Mouse (Mus musculus) ES-E14 (cell line): ENCODE results near the gene Olfr790. TPM values are rescaled to one million over a fixed set of nuclear protein-coding genes. Genes with fewer than 3 reads are reported as not detected.

Source experiments
- DNase-seq: peaks from one replicate; pipeline ENCODE4 v3.0.0-alpha.2; 2013; ENCODE audit warnings: low read depth, low spot score
- H3K27ac ChIP-seq: 2 replicates; pipeline ENCODE4 v1.5.1; 2012; ENCODE audit warnings: low read depth, mild to moderate bottlenecking, low read length, moderate library complexity, mixed read lengths; ENCODE audit not compliant: poor library complexity, insufficient read depth, severe bottlenecking
- H3K36me3 ChIP-seq: 2 replicates; pipeline ENCODE4 v1.6.1; 2012; ENCODE audit warnings: mild to moderate bottlenecking, low read length, moderate library complexity, mixed read lengths; ENCODE audit not compliant: control insufficient read depth, poor library complexity, insufficient read depth, severe bottlenecking
- H3K4me1 ChIP-seq, 2 experiments: fragments of 150-350 bp in 1 of 2; sonication (generic) in 1 of 2; 2 replicates each; pipeline ENCODE4 v1.6.1; 2012; ENCODE audit warnings: low read length in 2 of 2, mild to moderate bottlenecking in 1 of 2, mixed read lengths in 1 of 2; ENCODE audit not compliant: control insufficient read depth in 2 of 2, insufficient read depth in 2 of 2, poor library complexity in 1 of 2
- H3K4me3 ChIP-seq, 2 experiments: fragments of 150-350 bp in 1 of 2; sonication (generic) in 1 of 2; 2 replicates each; pipeline ENCODE4 v1.5.1; 2012; ENCODE audit warnings: low read length in 2 of 2, low read depth in 1 of 2, mild to moderate bottlenecking in 1 of 2, mixed read lengths in 1 of 2; ENCODE audit not compliant: insufficient read depth in 1 of 2, poor library complexity in 1 of 2, severe bottlenecking in 1 of 2
- H3K9ac ChIP-seq: 2 replicates; pipeline ENCODE4 v1.6.1; 2012; ENCODE audit warnings: low read depth, mild to moderate bottlenecking, low read length, mixed read lengths; ENCODE audit not compliant: poor library complexity, insufficient read depth, severe bottlenecking
- H3K9me3 ChIP-seq: fragments of 150-350 bp; sonication (generic); 2 replicates; pipeline ENCODE4 v1.6.1; 2012; ENCODE audit warnings: low read depth, mild to moderate bottlenecking, low read length; ENCODE audit not compliant: control insufficient read depth, insufficient read depth
- CHD2 ChIP-seq: IDR thresholded peaks from 2 replicates; pipeline ENCODE4 v1.6.1; 2014; ENCODE audit warnings: mild to moderate bottlenecking, low read depth, low read length, inconsistent platforms
- HCFC1 ChIP-seq: IDR thresholded peaks from 2 replicates; pipeline ENCODE4 v1.6.1; 2012; ENCODE audit warnings: low read length, inconsistent platforms, borderline replicate concordance; ENCODE audit not compliant: insufficient read depth
- MAFK ChIP-seq: IDR thresholded peaks from 2 replicates; pipeline ENCODE4 v1.6.1; 2014; ENCODE audit warnings: mild to moderate bottlenecking, low read depth, low read length, inconsistent platforms; ENCODE audit not compliant: insufficient read depth
- ZC3H11A ChIP-seq: IDR thresholded peaks from 2 replicates; pipeline ENCODE4 v1.6.1; 2012; ENCODE audit warnings: low read depth, mild to moderate bottlenecking, inconsistent platforms, low read length, borderline replicate concordance
- ZNF384 ChIP-seq: IDR thresholded peaks from 2 replicates; pipeline ENCODE4 v1.6.1; 2012; ENCODE audit warnings: low read depth, low read length, inconsistent platforms
- in situ Hi-C, 2 experiments: fragments of 600-800 bp; cut with MboI; formaldehyde crosslinking; loops; one replicate each; pipeline ENCODE4 v1.15.1; 2025; ENCODE audit warnings: low sequenced_read_pairs in 2 of 2, inconsistent platforms in 1 of 2; ENCODE audit not compliant: unreplicated experiment in 2 of 2
- total RNA-seq: library from RNA; depleted of rRNA; stranded (reverse); fragments of 300-350 nt; gene quantifications from 2 replicates; pipeline ENCODE4 v1.2.3, GENCODE M21; 2012; rRNA removed

Gene Olfr790
- not detected in 2 replicates for total RNA-seq

GRCm38 (mm10) chr10:129498192-129498591, at the start of gene Olfr790:
Gene Olfr790, plus strand, starts transcription at chr10:129498492.
- DNase-seq = no peak
- H3K4me3 ChIP-seq = no peak within 1 kb of the TSS
- no peaks in the 10 kb centered on the region for H3K36me3 ChIP-seq
- H3K4me1 ChIP-seq = no peaks in the 10 kb centered on the region
- TF ChIP-seq MAFK (no peak), ZC3H11A (no peak), ZNF384 (no peak)
- no peak within 1 kb of the TSS for H3K27ac ChIP-seq
- no peaks in the 10 kb centered on the region for H3K9me3 ChIP-seq
- in situ Hi-C loops = no loop called here
- no peak within 1 kb of the TSS for H3K9ac ChIP-seq

GRCm38 (mm10) chr10:129461562-129461961, 36.7 kb upstream of the Olfr790 start, which contains the start of gene Olfr787:
Gene Olfr787, plus strand, starts transcription at chr10:129461862.
- no peaks in the 10 kb centered on the region for H3K9me3 ChIP-seq
- H3K9ac ChIP-seq = no peak within 1 kb of the TSS
- H3K36me3 ChIP-seq = no peaks in the 10 kb centered on the region
- TF ChIP-seq HCFC1 = no peak
- no peak for TF ChIP-seq ZC3H11A
- no peak for TF ChIP-seq MAFK
- H3K4me1 ChIP-seq = no peaks in the 10 kb centered on the region
- in situ Hi-C loops = no loop called here
- no peak within 1 kb of the TSS for H3K27ac ChIP-seq
- H3K4me3 ChIP-seq = no peak within 1 kb of the TSS
- no peak for DNase-seq

DNA sequence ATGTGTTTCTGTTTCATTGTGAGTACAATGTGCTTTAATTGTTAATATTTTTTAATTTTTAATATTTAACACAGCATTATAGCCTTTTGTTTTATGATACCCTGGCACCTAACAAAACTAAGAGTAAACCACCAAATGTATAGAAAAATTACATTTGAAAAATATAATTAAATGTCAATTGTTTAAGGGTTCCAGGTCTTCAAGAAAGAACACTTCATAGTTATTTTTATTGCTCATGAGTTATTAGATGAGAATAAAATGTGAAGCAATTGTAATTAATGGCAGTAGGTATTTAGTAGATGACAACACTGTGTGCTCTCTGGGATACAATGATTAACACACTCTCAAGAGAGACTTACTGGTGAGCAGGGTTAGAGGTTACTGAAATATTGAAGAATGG, 27.6 kb upstream of the Olfr790 start, which contains the start of gene Olfr788:
Gene Olfr788, plus strand, starts transcription at position 301 of the 400 bp plus-strand sequence.
- TF ChIP-seq CHD2 (no peak), ZNF384 (no peak), ZC3H11A (no peak), MAFK (no peak), HCFC1 (no peak)
- in situ Hi-C loops = no loop called here
- no peaks in the 10 kb centered on the region for H3K4me1 ChIP-seq
- no peaks in the 10 kb centered on the region for H3K9me3 ChIP-seq
- H3K27ac ChIP-seq = no peak within 1 kb of the TSS
- DNase-seq = no peak
- no peaks in the 10 kb centered on the region for H3K36me3 ChIP-seq
- H3K9ac ChIP-seq = no peak within 1 kb of the TSS
- no peak within 1 kb of the TSS for H3K4me3 ChIP-seq

GRCm38 (mm10) chr10:129473256-129473655, 25.0 kb upstream of the Olfr790 start:
- TF ChIP-seq CHD2 (no peak), ZNF384 (no peak), MAFK (no peak), ZC3H11A (no peak), HCFC1 (no peak)
- Histone ChIP-seq H3K4me1 (no peaks in the 10 kb centered on the region), H3K36me3 (no peaks in the 10 kb centered on the region), H3K4me3 (no peak overlapping the region), H3K9me3 (no peaks in the 10 kb centered on the region), H3K27ac (no peak overlapping the region), H3K9ac (no peak overlapping the region)
- in situ Hi-C loops = no loop called here
- no peak for DNase-seq

- H3K4me3 ChIP-seq = no peak overlapping the region
- no peaks in the 10 kb centered on the region for H3K4me1 ChIP-seq
- H3K36me3 ChIP-seq = no peaks in the 10 kb centered on the region
- in situ Hi-C loops = no loop called here
- no peak for TF ChIP-seq CHD2
- H3K9me3 ChIP-seq = no peaks in the 10 kb centered on the region
- H3K27ac ChIP-seq = no peak overlapping the region
- no peak for DNase-seq
- H3K9ac ChIP-seq = no peak overlapping the region
These were observed 24.6 kb upstream of the Olfr790 start for GRCm38 (mm10) chr10:129473723-129474122.
